Mouse (Mus musculus): ENCODE measurements around the gene Soga1. TPM values are rescaled to one million over a fixed set of nuclear protein-coding genes. Genes with fewer than 3 reads are reported as not detected.

The Soga1 gene
- polyA plus RNA-seq, 1 experiment from 2014 or later: 5.7 TPM

- H3K9ac ChIP-seq: no peak overlapping the region
- no peak overlapping the region for H3K4me3 ChIP-seq
- ATAC-seq (ENCODE audit: insufficient number of reproducible peaks, insufficient read depth, low FRiP score, low TSS enrichment): no peak
- H3K27ac ChIP-seq: no peak overlapping the region
- H3K4me2 ChIP-seq (replicated peaks): no peak overlapping the region
- H3K4me1 ChIP-seq: no peaks in the 10 kb centered on the region
- WGBS: 93% methylated on average over 5 of the region's 5 CpGs
- peaks cover 66% of the 10 kb centered on the region for H3K36me3 ChIP-seq
- no peaks in the 10 kb centered on the region for H3K9me3 ChIP-seq
- H3K27me3 ChIP-seq: no peaks in the 10 kb centered on the region
Observed at GRCm38 (mm10) chr2:157046956-157047355, 32.1 kb downstream of the Soga1 start.

GRCm38 (mm10) chr2:157045932-157046331 lies 33.1 kb downstream of the Soga1 start:
- Histone ChIP-seq H3K36me3 (peaks cover 70% of the 10 kb centered on the region), H3K27ac (no peak overlapping the region), H3K9me3 (no peaks in the 10 kb centered on the region), H3K4me1 (no peaks in the 10 kb centered on the region), H3K4me3 (no peak overlapping the region), H3K9ac (no peak overlapping the region), H3K4me2 (replicated peaks) (no peak overlapping the region), H3K27me3 (no peaks in the 10 kb centered on the region)
- ATAC-seq (ENCODE audit: insufficient number of reproducible peaks, insufficient read depth, low FRiP score, low TSS enrichment): no peak
- 89% methylated on average over 2 of the region's 2 CpGs for WGBS

GRCm38 (mm10) chr2:157043987-157044386 lies 35.1 kb downstream of the Soga1 start:
- Histone ChIP-seq H3K27ac (no peak overlapping the region), H3K4me3 (no peak overlapping the region), H3K4me1 (no peaks in the 10 kb centered on the region), H3K9ac (no peak overlapping the region), H3K9me3 (no peaks in the 10 kb centered on the region), H3K4me2 (replicated peaks) (no peak overlapping the region), H3K36me3 (peaks cover 73% of the 10 kb centered on the region), H3K27me3 (no peaks in the 10 kb centered on the region)
- no peak for ATAC-seq (ENCODE audit: insufficient number of reproducible peaks, insufficient read depth, low FRiP score, low TSS enrichment)

- Histone ChIP-seq H3K36me3 (peaks cover 71% of the 10 kb centered on the region), H3K4me1 (no peaks in the 10 kb centered on the region), H3K4me2 (replicated peaks) (no peak overlapping the region), H3K27me3 (no peaks in the 10 kb centered on the region), H3K9me3 (no peaks in the 10 kb centered on the region), H3K9ac (no peak overlapping the region), H3K27ac (no peak overlapping the region), H3K4me3 (no peak overlapping the region)
- WGBS: 83% methylated on average over 8 of the region's 8 CpGs
- ATAC-seq (ENCODE audit: insufficient number of reproducible peaks, insufficient read depth, low FRiP score, low TSS enrichment): no peak
Observed at GRCm38 (mm10) chr2:157043556-157043955, 35.5 kb downstream of the Soga1 start.

- ATAC-seq (ENCODE audit: insufficient number of reproducible peaks, insufficient read depth, low FRiP score, low TSS enrichment): no peak
Observed at GRCm38 (mm10) chr2:157041421-157041820, 37.6 kb downstream of the Soga1 start.

GRCm38 (mm10) chr2:157040649-157041046 lies 38.4 kb downstream of the Soga1 start:
- ATAC-seq (ENCODE audit: insufficient number of reproducible peaks, insufficient read depth, low FRiP score, low TSS enrichment): no peak
- H3K27ac ChIP-seq: no peak overlapping the region
- H3K9me3 ChIP-seq: no peaks in the 10 kb centered on the region
- H3K4me1 ChIP-seq: no peaks in the 10 kb centered on the region
- no peak overlapping the region for H3K4me2 ChIP-seq (replicated peaks)
- H3K9ac ChIP-seq: no peak overlapping the region
- H3K27me3 ChIP-seq: no peaks in the 10 kb centered on the region
- no peak overlapping the region for H3K4me3 ChIP-seq
- 79% methylated on average over 17 of the region's 17 CpGs for WGBS
- H3K36me3 ChIP-seq: peaks cover 75% of the 10 kb centered on the region

More at GRCm38 (mm10) chr2:157041421-157041820, 37.6 kb downstream of the Soga1 start:
- Histone ChIP-seq H3K4me2 (replicated peaks) (no peak overlapping the region), H3K27me3 (no peaks in the 10 kb centered on the region), H3K9me3 (no peaks in the 10 kb centered on the region), H3K4me3 (no peak overlapping the region), H3K9ac (no peak overlapping the region), H3K36me3 (peaks cover 76% of the 10 kb centered on the region), H3K4me1 (no peaks in the 10 kb centered on the region), H3K27ac (no peak overlapping the region)
- 94% methylated on average over 7 of the region's 7 CpGs for WGBS

GRCm38 (mm10) chr2:157039900-157040648 lies 39.0 kb downstream of the Soga1 start:
- Histone ChIP-seq H3K27me3 (no peaks in the 10 kb centered on the region), H3K27ac (no peak overlapping the region), H3K4me3 (no peak overlapping the region), H3K4me1 (no peaks in the 10 kb centered on the region), H3K9ac (no peak overlapping the region), H3K4me2 (replicated peaks) (no peak overlapping the region), H3K9me3 (no peaks in the 10 kb centered on the region), H3K36me3 (peaks cover 75% of the 10 kb centered on the region)
- no peak for ATAC-seq (ENCODE audit: insufficient number of reproducible peaks, insufficient read depth, low FRiP score, low TSS enrichment)
- WGBS: 91% methylated on average over 50 of the region's 50 CpGs

GRCm38 (mm10) chr2:157037303-157037702 lies 41.8 kb downstream of the Soga1 start:
- no peaks in the 10 kb centered on the region for H3K4me1 ChIP-seq
- H3K27me3 ChIP-seq: no peaks in the 10 kb centered on the region
- ATAC-seq (ENCODE audit: insufficient number of reproducible peaks, insufficient read depth, low FRiP score, low TSS enrichment): no peak
- no peak overlapping the region for H3K9ac ChIP-seq
- no peak overlapping the region for H3K27ac ChIP-seq
- H3K36me3 ChIP-seq: peaks cover 85% of the 10 kb centered on the region
- WGBS: 87% methylated on average over 9 of the region's 9 CpGs
- no peak overlapping the region for H3K4me2 ChIP-seq (replicated peaks)
- H3K9me3 ChIP-seq: no peaks in the 10 kb centered on the region
- H3K4me3 ChIP-seq: no peak overlapping the region

GRCm38 (mm10) chr2:157036400-157036799 lies 42.7 kb downstream of the Soga1 start:
- ATAC-seq (ENCODE audit: insufficient number of reproducible peaks, insufficient read depth, low FRiP score, low TSS enrichment): no peak
- 89% methylated on average over 8 of the region's 8 CpGs for WGBS
- Histone ChIP-seq H3K9ac (no peak overlapping the region), H3K4me1 (no peaks in the 10 kb centered on the region), H3K4me2 (replicated peaks) (no peak overlapping the region), H3K27ac (no peak overlapping the region), H3K27me3 (no peaks in the 10 kb centered on the region), H3K4me3 (no peak overlapping the region), H3K36me3 (peaks cover 86% of the 10 kb centered on the region), H3K9me3 (no peaks in the 10 kb centered on the region)

- 84% methylated on average over 7 of the region's 7 CpGs for WGBS
- no peak for ATAC-seq (ENCODE audit: insufficient number of reproducible peaks, insufficient read depth, low FRiP score, low TSS enrichment)
- H3K36me3 ChIP-seq: peaks cover 85% of the 10 kb centered on the region
Observed at GRCm38 (mm10) chr2:157035371-157035770, 43.7 kb downstream of the Soga1 start.

GRCm38 (mm10) chr2:157030804-157031203 lies 48.2 kb downstream of the Soga1 start:
- H3K4me3 ChIP-seq: no peak overlapping the region
- 45% methylated on average over 9 of the region's 9 CpGs for whole genome bisulfite sequencing
- H3K4me2 ChIP-seq (replicated peaks): no peak overlapping the region
- peaks cover 91% of the 10 kb centered on the region for H3K36me3 ChIP-seq
- H3K27me3 ChIP-seq: no peaks in the 10 kb centered on the region
- H3K9ac ChIP-seq: no peak overlapping the region
- H3K27ac ChIP-seq: no peak overlapping the region
- peak; percentile 39; the same call in 1 of the 2 replicates for ATAC-seq (ENCODE audit: insufficient number of reproducible peaks, insufficient read depth, low FRiP score, low TSS enrichment)
- H3K9me3 ChIP-seq: no peaks in the 10 kb centered on the region
- H3K4me1 ChIP-seq: no peaks in the 10 kb centered on the region

More at GRCm38 (mm10) chr2:157035371-157035770, 43.7 kb downstream of the Soga1 start:
- Histone ChIP-seq H3K9ac (no peak overlapping the region), H3K27me3 (no peaks in the 10 kb centered on the region), H3K9me3 (no peaks in the 10 kb centered on the region), H3K4me1 (no peaks in the 10 kb centered on the region), H3K4me2 (replicated peaks) (no peak overlapping the region), H3K27ac (no peak overlapping the region), H3K4me3 (no peak overlapping the region)

GRCm38 (mm10) chr2:157028261-157028660 lies 50.8 kb downstream of the Soga1 start:
- 88% methylated on average over 4 of the region's 4 CpGs for WGBS
- peaks cover 95% of the 10 kb centered on the region for H3K36me3 ChIP-seq
- no peak for ATAC-seq (ENCODE audit: insufficient number of reproducible peaks, insufficient read depth, low FRiP score, low TSS enrichment)
- H3K4me3 ChIP-seq: no peak overlapping the region
- no peak overlapping the region for H3K9ac ChIP-seq
- no peak overlapping the region for H3K27ac ChIP-seq
- H3K4me2 ChIP-seq (replicated peaks): no peak overlapping the region
- H3K27me3 ChIP-seq: no peaks in the 10 kb centered on the region
- H3K4me1 ChIP-seq: no peaks in the 10 kb centered on the region
- 0 out of 2 replicates have a peak, but pooled peaks cover 5% of the 10 kb centered on the region for H3K9me3 ChIP-seq

Measured in embryonic facial prominence, embryonic 12.5 days (tissue).